ENCODE assay signal across 7 mouse cellular contexts in the genomic region with DNA sequence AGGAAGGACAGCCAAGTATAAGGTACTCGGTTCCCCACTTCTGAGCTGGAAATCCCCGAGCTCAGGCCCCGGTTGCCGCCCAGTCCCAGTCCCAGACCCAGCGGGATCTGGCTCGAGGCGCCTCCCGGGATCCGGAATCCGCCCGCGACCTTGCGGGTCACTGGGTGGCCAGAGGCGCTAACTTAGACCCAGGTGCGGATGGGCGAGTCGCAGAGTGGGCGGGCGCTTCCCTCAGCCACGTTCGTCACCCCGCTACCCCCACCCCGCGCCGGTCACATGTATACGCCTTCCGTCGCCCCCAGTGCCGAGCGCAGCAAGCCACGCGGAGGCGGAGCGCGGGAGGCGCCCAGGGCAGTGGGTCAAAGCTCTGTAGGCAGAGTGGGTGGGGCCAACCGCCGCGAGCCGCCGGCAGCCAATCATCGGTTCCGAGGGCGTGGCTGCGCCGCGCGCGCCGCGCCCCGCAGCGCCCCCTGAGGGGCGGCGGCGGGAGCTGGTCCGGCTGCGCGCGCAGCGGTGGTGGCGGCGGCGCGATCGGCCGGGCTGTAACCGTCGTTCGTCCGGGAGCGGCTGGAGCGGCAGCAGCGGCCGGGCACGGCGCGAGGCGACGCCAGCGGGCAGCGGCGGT. TPM values are rescaled to one million over a fixed set of nuclear protein-coding genes. Genes with fewer than 3 reads are reported as not detected.
DNase-seq lines count a peak whose midpoint lies in the region; ATAC-seq lines count a peak whose summit lies in the region.

No protein-coding gene starts in this region.

- peak; percentile 98 for DNase-seq in adrenal gland, postnatal 10 days
- DNase-seq in embryonic facial prominence, embryonic 10.5 days (ENCODE audit: low spot score), result peak; percentile 98
- DNase-seq in heart, adult 11 months, result peak; percentile 100
- DNase-seq in kidney, adult 18-20 months, result peak; percentile 98
- DNase-seq in limb, embryonic 11.5 days (ENCODE audit: low spot score), result peak; percentile 97
- DNase-seq in midbrain, embryonic 14.5 days, result peak; percentile 96
- DNase-seq in spleen, adult 18-20 months, result peak; percentile 97 to 99

- H3K9me3 ChIP-seq in embryonic facial prominence, embryonic 10.5 days, result 0 out of 2 replicates have a peak, but pooled peaks cover 3% of the 10 kb centered on the region
- no peaks in the 10 kb centered on the region for H3K9me3 ChIP-seq in limb, embryonic 11.5 days (ENCODE audit: control insufficient read depth, low read length)
- no peaks in the 10 kb centered on the region for H3K9me3 ChIP-seq in midbrain, embryonic 14.5 days (ENCODE audit: control insufficient read depth, low read length)

- 0 out of 2 replicates have a peak, but pooled peaks cover 6% of the 10 kb centered on the region for H3K27me3 ChIP-seq in embryonic facial prominence, embryonic 10.5 days (replicated peaks; ENCODE audit: low read depth, poor library complexity, severe bottlenecking)
- no peaks in the 10 kb centered on the region for H3K27me3 ChIP-seq in limb, embryonic 11.5 days (ENCODE audit: control insufficient read depth, insufficient read depth, low read length)
- no peaks in the 10 kb centered on the region for H3K27me3 ChIP-seq in midbrain, embryonic 14.5 days (ENCODE audit: control insufficient read depth, insufficient read depth, low read length)

- peak overlapping the region; percentile 98 for H3K27ac ChIP-seq in embryonic facial prominence, embryonic 10.5 days (replicated peaks)
- H3K27ac ChIP-seq in limb, embryonic 11.5 days (replicated peaks; ENCODE audit: low read depth, low read length), result peak overlapping the region; percentile 92
- H3K27ac ChIP-seq in midbrain, embryonic 14.5 days (replicated peaks; ENCODE audit: low read depth, low read length), result peak overlapping the region; percentile 95

- peak overlapping the region; percentile 95 for H3K4me3 ChIP-seq in embryonic facial prominence, embryonic 10.5 days
- H3K4me3 ChIP-seq in limb, embryonic 11.5 days (ENCODE audit: low read depth, low read length), result peak overlapping the region; percentile 93
- peak overlapping the region; percentile 62 for H3K4me3 ChIP-seq in midbrain, embryonic 14.5 days (replicated peaks; ENCODE audit: low read depth, low read length)

- WGBS in embryonic facial prominence, embryonic 10.5 days, result under 1% methylated on average over 83 of the region's 83 CpGs
- under 1% methylated on average over 76 of the region's 83 CpGs for WGBS in limb, embryonic 11.5 days
- under 1% methylated on average over 82 of the region's 83 CpGs for WGBS in midbrain, embryonic 14.5 days

- no peaks in the 10 kb centered on the region for H3K36me3 ChIP-seq in embryonic facial prominence, embryonic 10.5 days (replicated peaks)
- H3K36me3 ChIP-seq in limb, embryonic 11.5 days (ENCODE audit: control insufficient read depth, insufficient read depth, low read length), result no peaks in the 10 kb centered on the region
- no peaks in the 10 kb centered on the region for H3K36me3 ChIP-seq in midbrain, embryonic 14.5 days (ENCODE audit: control insufficient read depth, insufficient read depth, low read length)

- peaks cover 53% of the 10 kb centered on the region for H3K4me1 ChIP-seq in embryonic facial prominence, embryonic 10.5 days
- H3K4me1 ChIP-seq in limb, embryonic 11.5 days (ENCODE audit: control insufficient read depth, insufficient read depth, low read length), result peaks cover 19% of the 10 kb centered on the region
- H3K4me1 ChIP-seq in midbrain, embryonic 14.5 days (ENCODE audit: control insufficient read depth, insufficient read depth, low read length), result peaks cover 24% of the 10 kb centered on the region

- H3K9ac ChIP-seq in limb, embryonic 11.5 days (ENCODE audit: low read length), result peak overlapping the region; percentile 94
- H3K9ac ChIP-seq in midbrain, embryonic 14.5 days (replicated peaks; ENCODE audit: low read length), result peak overlapping the region; percentile 92

- ATAC-seq in limb, embryonic 11.5 days (ENCODE audit: insufficient number of reproducible peaks, low FRiP score, low TSS enrichment, low read depth), result peak; percentile 98
- peak; percentile 95 for ATAC-seq in midbrain, embryonic 14.5 days (ENCODE audit: low FRiP score, low TSS enrichment)

- H3K4me2 ChIP-seq in limb, embryonic 11.5 days (ENCODE audit: low read depth, severe bottlenecking), result peak overlapping the region; percentile 50
- peak overlapping the region; percentile 62 for H3K4me2 ChIP-seq in midbrain, embryonic 14.5 days (ENCODE audit: low read length)

RNA-seq across cellular contexts. Expression of a gene that starts 8.8 kb away (rescaled TPM):
- total RNA-seq in adrenal gland, postnatal 10 days (2021), result 100 to 1,000 TPM; 260 to 289 TPM
- polyA plus RNA-seq in embryonic facial prominence, embryonic 10.5 days (2016; fragmentation: Nextera tagmentation; extraction: Ambion mirVana), result 284 and 296 TPM in 2 replicates
- 315 and 335 TPM in 2 replicates for polyA plus RNA-seq in limb, embryonic 11.5 days (2014; fragmentation: Nextera tagmentation; extraction: Ambion mirVana)
- polyA plus RNA-seq in midbrain, embryonic 14.5 days (2014; fragmentation: Nextera tagmentation; extraction: Ambion mirVana), result 184 and 256 TPM in 2 replicates

Comparison
In these comparisons a context has a peak if more than half of its experiments do, and no peak if none do; other contexts are left out.
1. Peak in every context shown above with its lines: DNase-seq, ATAC-seq, H3K4me3 ChIP-seq and H3K27ac ChIP-seq.